26 mouse cellular contexts compared by ENCODE assay signal in genomic region chr7:53109265-53109855, GRCm38 (mm10).
DNase-seq lines count a peak whose midpoint lies in the region; ATAC-seq and TF ChIP-seq lines count a peak whose summit lies in the region.
"Had no signal": no experiment of that assay in that cellular context is flagged by ENCODE, and none has a peak within 500 bp of the region (broad histone marks: within the 10 kb centered on the region; RNA-seq: fewer than 3 reads in every experiment).

No protein-coding gene starts in this region.

- TF ChIP-seq CTCF in forebrain, postnatal 0 days (IDR thresholded peaks at IDR 0.05; ENCODE audit: low read depth): no peak
- TF ChIP-seq CTCF in kidney, adult 2 months (conservative IDR thresholded peaks at IDR 0.05; ENCODE audit: insufficient read depth, insufficient read length, low read depth, low read length): no peak

- WGBS in forebrain, embryonic 15.5 days: 44% methylated on average over 2 of the region's 2 CpGs
- WGBS in forebrain, embryonic 10.5 days: 86% methylated on average over 2 of the region's 2 CpGs
- WGBS in midbrain, embryonic 14.5 days: 52% methylated on average over 2 of the region's 2 CpGs
- 52% methylated on average over 2 of the region's 2 CpGs for WGBS in midbrain, embryonic 16.5 days
- WGBS in forebrain, postnatal 0 days: 32% methylated on average over 2 of the region's 2 CpGs
- WGBS in kidney, adult 2 months: 66% methylated on average over 2 of the region's 2 CpGs

- DNase-seq in forebrain, embryonic 10.5 days (ENCODE audit: extremely low spot score, low spot score): no peak
- DNase-seq in midbrain, embryonic 14.5 days: peak; percentile 32
- DNase-seq in forebrain, postnatal 0 days: peak; percentile 8
- DNase-seq in kidney, adult 2 months: no peak
- DNase-seq: adrenal gland, adult 2 months; adrenal gland, postnatal 14 days; cerebellum, adult 11-12 months; cerebellum, adult 8-10 months; cerebellum, postnatal 10 days; cerebellum, postnatal 36 days; embryo, embryonic 11 days; gastrocnemius, postnatal 25 days; heart, adult 18-20 months; heart, postnatal 10 days; heart, postnatal 36 days had no signal

- H3K4me3 ChIP-seq in forebrain, embryonic 15.5 days: no peak overlapping the region
- no peak overlapping the region for H3K4me3 ChIP-seq in forebrain, embryonic 10.5 days
- no peak overlapping the region for H3K4me3 ChIP-seq in midbrain, embryonic 14.5 days (replicated peaks; ENCODE audit: low read depth, low read length)
- H3K4me3 ChIP-seq in midbrain, embryonic 16.5 days (ENCODE audit: low read depth, low read length): no peak overlapping the region
- no peak overlapping the region for H3K4me3 ChIP-seq in forebrain, postnatal 0 days (ENCODE audit: low read depth, low read length)
- H3K4me3 ChIP-seq in kidney, adult 2 months (ENCODE audit: insufficient read depth, low read depth, low read length): no peak overlapping the region
- H3K4me3 ChIP-seq: embryonic facial prominence, embryonic 10.5 days; embryonic facial prominence, embryonic 13.5 days; erythroblast, embryonic 14.5 days; heart, embryonic 12.5 days; heart, embryonic 15.5 days; hindbrain, embryonic 10.5 days; hindbrain, embryonic 15.5 days had no signal

- no peaks in the 10 kb centered on the region for H3K9me3 ChIP-seq in forebrain, embryonic 15.5 days
- H3K9me3 ChIP-seq in forebrain, embryonic 10.5 days: no peaks in the 10 kb centered on the region
- no peaks in the 10 kb centered on the region for H3K9me3 ChIP-seq in midbrain, embryonic 14.5 days (ENCODE audit: control insufficient read depth, low read length)
- no peaks in the 10 kb centered on the region for H3K9me3 ChIP-seq in midbrain, embryonic 16.5 days (replicated peaks; ENCODE audit: control insufficient read depth, low read length, poor library complexity, severe bottlenecking)
- no peaks in the 10 kb centered on the region for H3K9me3 ChIP-seq in forebrain, postnatal 0 days (ENCODE audit: low read length)
- H3K9me3 ChIP-seq: embryonic facial prominence, embryonic 10.5 days; embryonic facial prominence, embryonic 13.5 days; heart, embryonic 12.5 days; heart, embryonic 15.5 days; hindbrain, embryonic 10.5 days; hindbrain, embryonic 15.5 days had no signal

- no peak overlapping the region for H3K4me2 ChIP-seq in forebrain, embryonic 15.5 days (replicated peaks)
- H3K4me2 ChIP-seq in midbrain, embryonic 14.5 days (ENCODE audit: low read length): no peak overlapping the region
- no peak overlapping the region for H3K4me2 ChIP-seq in midbrain, embryonic 16.5 days (ENCODE audit: low read length)
- no peak overlapping the region for H3K4me2 ChIP-seq in forebrain, postnatal 0 days (ENCODE audit: low read depth)
- H3K4me2 ChIP-seq: embryonic facial prominence, embryonic 13.5 days; heart, embryonic 12.5 days; heart, embryonic 15.5 days; hindbrain, embryonic 15.5 days had no signal

- no peak overlapping the region for H3K27ac ChIP-seq in forebrain, embryonic 15.5 days (replicated peaks)
- no peak overlapping the region for H3K27ac ChIP-seq in forebrain, embryonic 10.5 days
- H3K27ac ChIP-seq in midbrain, embryonic 14.5 days (replicated peaks; ENCODE audit: low read depth, low read length): no peak overlapping the region
- no peak overlapping the region for H3K27ac ChIP-seq in midbrain, embryonic 16.5 days (ENCODE audit: low read length)
- no peak overlapping the region for H3K27ac ChIP-seq in forebrain, postnatal 0 days (ENCODE audit: low read depth, low read length)
- H3K27ac ChIP-seq in kidney, adult 2 months (ENCODE audit: insufficient read depth, low read depth, low read length): no peak overlapping the region
- H3K27ac ChIP-seq: embryonic facial prominence, embryonic 10.5 days; embryonic facial prominence, embryonic 13.5 days; heart, embryonic 15.5 days; hindbrain, embryonic 10.5 days; hindbrain, embryonic 15.5 days had no signal

- no peak overlapping the region for H3K9ac ChIP-seq in forebrain, embryonic 15.5 days (replicated peaks)
- H3K9ac ChIP-seq in midbrain, embryonic 14.5 days (replicated peaks; ENCODE audit: low read length): no peak overlapping the region
- no peak overlapping the region for H3K9ac ChIP-seq in midbrain, embryonic 16.5 days (ENCODE audit: low read depth, low read length)
- no peak overlapping the region for H3K9ac ChIP-seq in forebrain, postnatal 0 days
- H3K9ac ChIP-seq: embryonic facial prominence, embryonic 13.5 days; heart, embryonic 12.5 days; heart, embryonic 15.5 days; hindbrain, embryonic 15.5 days had no signal

- no peaks in the 10 kb centered on the region for H3K27me3 ChIP-seq in forebrain, embryonic 15.5 days
- no peaks in the 10 kb centered on the region for H3K27me3 ChIP-seq in forebrain, embryonic 10.5 days (ENCODE audit: poor library complexity, severe bottlenecking)
- no peaks in the 10 kb centered on the region for H3K27me3 ChIP-seq in midbrain, embryonic 14.5 days (ENCODE audit: control insufficient read depth, insufficient read depth, low read length)
- H3K27me3 ChIP-seq in midbrain, embryonic 16.5 days (ENCODE audit: control insufficient read depth, insufficient read depth, low read depth, low read length): no peaks in the 10 kb centered on the region
- H3K27me3 ChIP-seq in forebrain, postnatal 0 days (ENCODE audit: insufficient read depth, low read length): no peaks in the 10 kb centered on the region
- no peaks in the 10 kb centered on the region for H3K27me3 ChIP-seq in kidney, adult 2 months (replicated peaks; ENCODE audit: control insufficient read depth, insufficient read depth, low read length)
- H3K27me3 ChIP-seq: embryonic facial prominence, embryonic 13.5 days; heart, embryonic 12.5 days; heart, embryonic 15.5 days; hindbrain, embryonic 15.5 days had no signal

- no peak for TF ChIP-seq POLR2A in kidney, adult 2 months (IDR thresholded peaks at IDR 0.05; ENCODE audit: low read depth, low read length)

- ATAC-seq in forebrain, embryonic 15.5 days (replicated peaks): peak; percentile 81
- ATAC-seq in midbrain, embryonic 14.5 days (ENCODE audit: low FRiP score, low TSS enrichment): peak; percentile 31
- no peak for ATAC-seq in midbrain, embryonic 16.5 days
- ATAC-seq in forebrain, postnatal 0 days: peak; percentile 51
- ATAC-seq: CD4-positive, CD25-positive, alpha-beta regulatory T cell, adult 4 months; intestine, postnatal 0 days had no signal

- no peaks in the 10 kb centered on the region for H3K4me1 ChIP-seq in forebrain, embryonic 15.5 days
- no peaks in the 10 kb centered on the region for H3K4me1 ChIP-seq in forebrain, embryonic 10.5 days
- no peaks in the 10 kb centered on the region for H3K4me1 ChIP-seq in midbrain, embryonic 14.5 days (ENCODE audit: control insufficient read depth, insufficient read depth, low read length)
- no peaks in the 10 kb centered on the region for H3K4me1 ChIP-seq in midbrain, embryonic 16.5 days (ENCODE audit: control insufficient read depth, insufficient read depth, low read length)
- H3K4me1 ChIP-seq in forebrain, postnatal 0 days (ENCODE audit: insufficient read depth): no peaks in the 10 kb centered on the region
- no peaks in the 10 kb centered on the region for H3K4me1 ChIP-seq in kidney, adult 2 months (ENCODE audit: control insufficient read depth, insufficient read depth, low read length)
- H3K4me1 ChIP-seq: embryonic facial prominence, embryonic 10.5 days; embryonic facial prominence, embryonic 13.5 days; heart, embryonic 12.5 days; heart, embryonic 15.5 days; hindbrain, embryonic 10.5 days; hindbrain, embryonic 15.5 days had no signal

- no peaks in the 10 kb centered on the region for H3K36me3 ChIP-seq in forebrain, embryonic 15.5 days
- H3K36me3 ChIP-seq in forebrain, embryonic 10.5 days (replicated peaks): no peaks in the 10 kb centered on the region
- H3K36me3 ChIP-seq in midbrain, embryonic 14.5 days (ENCODE audit: control insufficient read depth, insufficient read depth, low read length): no peaks in the 10 kb centered on the region
- H3K36me3 ChIP-seq in midbrain, embryonic 16.5 days (ENCODE audit: control insufficient read depth, insufficient read depth, low read length): no peaks in the 10 kb centered on the region
- no peaks in the 10 kb centered on the region for H3K36me3 ChIP-seq in forebrain, postnatal 0 days (ENCODE audit: insufficient read depth)
- H3K36me3 ChIP-seq in kidney, adult 2 months (ENCODE audit: control insufficient read depth, insufficient read depth, low read length): no peaks in the 10 kb centered on the region
- H3K36me3 ChIP-seq: embryonic facial prominence, embryonic 10.5 days; embryonic facial prominence, embryonic 13.5 days; heart, embryonic 12.5 days; heart, embryonic 15.5 days; hindbrain, embryonic 10.5 days; hindbrain, embryonic 15.5 days had no signal

Comparison
In these comparisons a context has a peak if more than half of its experiments do, and no peak if none do; other contexts are left out.
1. DNase-seq: peak in midbrain, embryonic 14.5 days (single experiment) and forebrain, postnatal 0 days (single experiment); none in forebrain, embryonic 10.5 days (single experiment) and kidney, adult 2 months (single experiment).